Mouse (Mus musculus) thymus, postnatal 36 days (tissue): Measurements from ENCODE around the gene Tiparp.
A peak's percentile ranks its signal among the peaks of the same experiment; 100 is the strongest.

Experiments
- DNase-seq, 2 experiments: peaks; one replicate each; pipeline ENCODE4 v3.0.0; 2022; ENCODE audit warnings: mixed read lengths in 2 of 2

The Tiparp gene

DNA sequence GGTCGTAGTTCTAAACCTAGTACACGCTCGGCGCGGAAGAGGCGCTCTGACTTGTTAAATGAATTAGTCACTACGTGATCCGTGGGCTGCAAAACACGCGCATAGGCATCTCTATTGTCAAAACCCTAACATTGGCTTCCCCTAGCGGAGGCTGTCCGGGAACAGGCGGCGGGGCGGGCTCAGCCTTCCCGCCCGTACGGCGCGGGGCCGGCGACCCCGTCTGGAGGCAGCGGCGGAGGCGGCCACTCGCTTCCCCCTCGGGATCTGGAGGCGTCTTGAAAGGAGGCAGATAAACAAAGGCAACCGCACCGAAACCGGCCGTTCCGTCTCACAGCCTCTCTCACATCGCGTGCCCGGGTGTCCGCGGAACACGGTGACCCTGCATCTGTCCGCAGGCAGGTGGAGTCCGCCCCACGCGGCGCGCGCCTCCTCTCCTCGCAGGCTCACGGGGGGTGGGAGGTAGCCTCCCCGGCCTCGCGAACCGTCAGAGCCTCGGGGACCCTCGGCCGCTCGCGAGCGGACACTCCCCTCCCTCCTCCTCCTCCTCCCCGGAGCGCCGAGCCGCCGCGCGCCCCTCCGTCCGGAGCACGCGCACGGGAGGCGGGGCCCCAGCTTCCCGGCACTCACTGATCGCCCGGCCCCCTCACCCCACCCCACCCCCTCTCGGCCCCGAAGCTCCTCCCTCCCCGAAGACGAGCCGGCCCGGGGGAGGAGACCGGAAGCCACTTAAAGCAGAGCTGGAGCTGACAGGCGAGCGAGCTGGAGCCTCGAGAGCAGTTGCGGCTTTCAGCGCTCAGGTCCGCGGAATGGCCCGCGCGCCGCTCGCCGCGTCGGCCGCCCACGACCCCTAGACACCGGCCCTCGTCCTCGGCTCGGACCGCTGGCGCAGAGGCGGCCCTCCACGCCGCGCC, at the start of gene Tiparp:
Gene Tiparp, plus strand, starts transcription at position 720 of the 911 bp plus-strand sequence.
- peak; percentile 90 to 93 for DNase-seq

DNA sequence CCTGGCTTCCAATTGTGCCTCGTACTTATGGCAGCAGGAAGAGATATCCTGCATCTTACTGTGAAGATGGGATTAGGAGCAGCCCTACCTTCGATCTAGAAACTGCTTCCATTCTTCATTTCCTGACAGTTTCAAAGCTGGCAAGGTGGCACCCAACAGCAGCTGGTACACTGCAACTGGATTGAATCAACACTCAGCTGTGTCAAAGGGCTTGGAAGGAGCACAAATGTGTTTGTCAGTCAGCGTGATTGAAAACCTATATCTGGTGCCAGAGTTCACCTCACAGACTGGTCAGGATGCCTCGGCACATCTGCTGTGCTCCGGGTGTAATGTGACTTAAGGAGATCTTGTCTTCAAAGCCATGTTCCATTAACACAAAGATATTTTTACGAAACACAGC, 47.5 kb upstream of the Tiparp start:
- no peak for DNase-seq

DNA sequence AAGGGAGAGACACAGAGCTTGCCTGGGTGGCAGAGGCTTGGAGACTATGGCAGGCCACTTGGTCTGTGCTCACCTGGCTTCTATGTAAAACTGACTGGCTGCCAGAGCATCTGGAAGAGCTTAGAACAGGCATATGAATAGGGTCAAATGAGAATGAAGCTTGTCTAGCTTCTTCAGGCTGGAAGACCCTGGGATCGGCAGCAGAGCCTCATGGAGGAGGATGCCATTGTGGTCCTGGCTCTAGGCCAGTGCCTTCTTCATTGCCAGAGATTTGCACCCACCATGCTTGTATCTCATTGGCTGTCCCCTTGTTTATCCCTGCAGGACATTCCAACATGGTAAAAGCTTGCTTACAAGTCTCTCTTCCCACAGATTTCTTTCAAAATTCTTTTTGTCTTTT, 45.9 kb upstream of the Tiparp start:
- no peak for DNase-seq

DNA sequence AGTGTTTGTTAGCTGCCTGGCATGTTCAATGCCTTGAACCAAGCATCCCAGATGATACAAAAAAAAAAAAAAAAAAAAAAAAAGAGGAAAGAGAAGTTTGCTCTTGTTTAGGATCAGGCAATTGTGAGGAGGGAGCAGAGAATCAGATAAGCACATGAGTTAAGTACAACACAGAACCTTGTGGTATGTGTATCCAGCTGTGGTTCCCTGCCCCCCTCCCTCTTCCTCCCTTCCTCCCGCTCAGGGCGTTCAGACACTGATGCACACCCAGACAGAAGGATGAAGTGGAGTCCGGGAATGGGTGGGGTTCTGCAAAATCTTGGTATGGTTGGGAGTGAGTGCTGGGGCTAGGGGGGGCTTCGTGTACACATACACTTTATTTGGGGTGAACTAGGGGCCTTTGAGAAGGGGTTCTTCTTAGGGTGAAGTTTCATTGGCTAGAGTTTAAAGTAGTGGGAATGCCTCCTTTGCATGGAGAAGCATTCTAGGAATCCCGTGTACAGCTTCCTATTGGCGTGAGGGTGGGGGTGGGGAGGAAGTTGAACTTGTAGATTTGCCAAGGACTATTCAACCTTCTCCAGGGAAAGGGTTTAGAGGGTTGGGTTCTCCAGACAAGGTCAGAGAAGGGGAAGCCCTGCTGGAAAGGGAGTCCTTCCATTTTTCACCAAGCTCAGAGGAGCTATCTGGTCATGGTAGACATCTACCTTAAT, 45.4 kb upstream of the Tiparp start:
- DNase-seq = no peak

DNA sequence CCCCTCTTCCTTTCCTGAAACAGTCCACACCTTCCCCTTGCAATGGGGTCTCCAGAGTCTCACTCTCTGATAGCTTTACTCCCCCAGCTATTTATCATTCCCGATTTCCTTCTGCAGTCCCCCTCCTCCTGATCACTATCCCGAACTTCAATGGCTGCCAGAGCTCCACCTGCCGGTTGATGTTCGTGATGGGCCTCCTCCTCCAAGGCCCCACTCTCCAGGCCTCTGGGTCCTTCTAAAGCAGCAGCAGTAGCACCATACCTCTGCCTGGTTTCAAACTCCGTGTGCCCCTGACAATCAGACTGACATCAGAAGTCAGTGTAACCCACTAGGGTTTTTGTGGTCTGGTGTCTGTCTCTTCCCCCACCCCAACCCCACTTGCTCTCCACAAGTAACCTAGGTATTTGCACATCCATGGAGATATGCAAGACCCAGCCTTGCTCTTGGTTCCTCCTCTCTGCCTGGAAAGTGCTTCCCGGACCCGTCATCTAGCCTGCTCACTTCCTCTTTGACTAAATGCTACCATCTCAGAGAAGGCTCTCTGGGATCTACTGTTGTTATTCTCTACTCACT, 44.0 kb upstream of the Tiparp start:
- no peak for DNase-seq

DNA sequence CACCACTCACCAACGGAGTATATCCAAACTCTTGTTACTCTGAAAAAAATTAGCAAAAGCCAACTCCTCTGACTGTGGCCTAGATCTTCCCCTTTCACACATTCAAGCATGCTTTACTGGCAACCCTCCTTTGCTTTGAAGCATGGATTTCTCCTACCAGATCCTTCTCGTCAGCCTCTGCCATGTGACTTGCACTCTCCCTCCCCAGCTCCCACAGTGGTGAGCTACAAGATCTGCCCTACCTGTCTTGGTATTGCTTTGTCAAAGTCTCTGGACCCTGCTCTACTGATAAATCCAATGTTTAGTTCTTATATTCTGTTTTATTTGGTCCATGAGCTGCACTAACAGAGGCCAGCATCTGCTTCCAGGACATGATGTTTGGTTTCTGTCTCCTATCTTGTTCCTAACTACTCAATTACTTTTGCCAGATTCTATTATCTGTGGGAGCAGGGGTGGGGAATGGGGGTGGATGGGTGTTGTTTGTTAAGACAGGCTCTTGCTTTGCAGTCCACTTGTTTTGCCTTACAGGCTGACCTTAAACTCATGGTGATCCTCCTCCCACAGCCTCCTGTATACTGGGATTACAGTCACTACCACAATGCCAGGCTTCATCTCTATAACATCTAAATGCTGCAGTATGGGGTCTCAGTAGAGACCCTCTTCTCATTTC, 40.7 kb upstream of the Tiparp start:
- no peak for DNase-seq

DNA sequence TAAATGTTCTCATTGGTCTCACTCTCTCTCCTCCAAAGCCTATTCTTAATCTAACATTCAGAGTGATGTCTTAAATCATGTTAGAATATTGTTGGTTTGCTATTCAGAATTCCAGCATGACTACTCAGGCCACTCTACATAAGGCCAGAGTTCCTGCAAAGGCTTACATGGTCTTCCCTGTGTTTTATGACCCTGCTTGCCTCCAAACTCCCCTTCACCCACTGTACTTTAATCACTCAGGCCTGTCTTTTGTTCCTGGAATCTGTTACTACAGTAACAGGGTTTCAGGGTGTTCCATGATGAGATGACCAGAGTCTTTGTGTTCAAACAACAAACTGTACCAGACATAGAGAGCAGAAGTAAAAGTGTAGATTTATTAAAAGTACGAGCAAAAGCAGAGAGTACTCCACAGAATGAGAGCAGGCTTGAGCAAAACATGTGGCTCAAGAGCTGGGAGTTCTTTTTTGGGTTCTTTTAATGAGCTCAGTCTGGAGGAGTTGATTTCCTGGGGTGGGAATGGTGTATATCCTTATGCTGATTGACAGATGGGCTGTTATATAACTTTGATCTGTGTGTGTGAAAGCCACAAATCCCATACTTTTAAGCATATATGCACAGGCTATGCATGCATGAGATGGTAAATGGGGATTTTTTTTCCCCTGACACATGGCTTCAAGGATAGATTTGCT, 39.5 kb upstream of the Tiparp start:
- DNase-seq = no peak

DNA sequence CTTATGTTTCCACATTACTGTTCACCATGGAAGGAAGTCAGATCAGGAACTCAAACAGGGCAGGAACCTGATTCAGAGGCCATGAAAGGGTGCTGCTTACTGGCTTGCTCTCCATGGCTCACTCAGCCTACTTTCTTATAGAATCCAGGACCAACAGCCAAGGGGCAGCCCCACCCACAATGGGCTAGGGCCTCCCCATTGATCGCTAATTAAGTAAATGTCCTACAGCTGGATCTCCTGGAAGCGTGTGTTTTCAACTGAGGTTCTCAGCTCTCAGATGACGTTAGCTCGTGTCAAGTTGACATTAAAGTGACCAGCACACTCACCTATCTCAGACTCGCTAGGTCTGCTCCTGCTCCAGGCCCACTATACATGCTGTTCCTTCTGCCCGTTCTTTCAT, 38.6 kb upstream of the Tiparp start:
- no peak for DNase-seq

DNA sequence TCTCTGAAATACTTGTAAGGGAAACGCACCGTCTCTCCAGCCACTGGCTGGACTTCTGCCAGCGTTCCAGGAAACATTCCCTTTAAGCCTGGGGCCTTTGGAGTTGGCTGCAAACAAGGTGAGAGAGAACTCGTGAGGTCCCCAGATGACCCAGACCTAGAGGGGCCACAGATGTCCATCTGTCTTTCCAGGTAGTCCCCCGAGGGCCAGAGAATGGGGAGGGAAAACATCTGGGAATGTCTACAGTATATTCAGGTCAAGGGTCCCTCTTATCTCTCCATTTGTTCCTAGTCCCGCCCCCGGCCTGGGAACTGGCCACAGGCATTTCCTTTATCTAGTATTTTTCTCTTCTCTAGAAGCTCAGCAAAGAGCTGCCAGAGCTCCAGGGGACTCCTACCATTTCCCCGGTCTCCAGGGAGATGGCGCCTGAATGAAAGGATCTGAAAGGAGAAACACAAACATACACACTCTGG, 33.9 kb upstream of the Tiparp start:
- no peak for DNase-seq

DNA sequence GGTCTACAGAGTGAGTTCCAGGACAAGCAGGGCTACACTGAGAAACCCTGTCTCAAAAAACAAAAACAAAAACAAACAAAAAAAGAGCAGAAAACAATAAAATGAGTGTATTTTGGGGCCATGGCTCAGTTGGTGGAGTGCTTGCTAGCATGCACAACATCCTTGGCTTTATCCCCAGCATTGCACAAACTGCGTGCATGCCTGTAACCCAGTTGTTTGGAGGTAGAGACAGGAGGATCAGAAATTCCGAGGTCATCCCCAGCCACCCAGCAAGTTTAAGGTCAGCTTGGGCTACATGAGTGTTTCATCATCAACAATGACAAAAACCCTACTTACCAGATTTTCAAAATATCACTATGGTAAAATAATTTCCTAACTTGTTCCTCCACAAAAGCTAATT, 20.4 kb upstream of the Tiparp start:
- DNase-seq = no peak

DNA sequence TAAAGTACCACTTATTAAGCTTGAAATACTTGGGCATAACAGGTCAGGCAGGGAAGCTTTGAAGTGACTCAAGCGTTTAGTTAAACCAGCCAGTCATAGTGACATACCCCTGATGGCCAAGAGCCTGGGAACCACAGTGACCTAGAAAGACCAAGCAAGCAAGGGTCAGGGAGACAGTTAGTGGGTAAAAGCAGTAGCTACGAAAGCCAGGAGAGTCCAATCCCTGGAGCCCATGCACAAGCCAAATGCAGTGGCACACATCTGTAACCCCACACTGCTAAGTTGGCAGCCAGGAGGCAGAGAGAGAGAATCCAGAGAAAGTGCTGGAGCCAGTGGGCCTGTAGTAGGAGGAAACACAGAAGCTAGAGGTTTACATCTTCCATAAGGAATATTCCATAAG, 17.6 kb upstream of the Tiparp start:
- no peak for DNase-seq

DNA sequence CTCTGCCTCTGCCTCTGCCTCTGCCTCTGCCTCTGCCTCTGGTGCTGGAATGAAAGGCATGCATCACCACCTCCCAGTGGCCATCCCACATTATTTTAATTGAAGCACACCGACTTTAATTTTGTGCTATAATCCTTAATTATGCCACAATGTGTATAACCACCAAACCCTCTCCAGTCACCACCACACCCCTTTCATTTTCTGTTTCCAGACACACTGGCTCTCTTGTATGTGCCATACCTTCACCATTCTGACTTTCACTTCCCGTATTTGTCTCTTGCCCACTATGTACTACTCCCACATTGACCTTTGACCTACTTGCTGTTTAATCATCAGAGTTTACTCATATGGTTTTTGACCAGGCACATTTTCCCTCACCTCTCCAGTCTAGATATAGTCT, 12.5 kb upstream of the Tiparp start:
- no peak for DNase-seq

DNA sequence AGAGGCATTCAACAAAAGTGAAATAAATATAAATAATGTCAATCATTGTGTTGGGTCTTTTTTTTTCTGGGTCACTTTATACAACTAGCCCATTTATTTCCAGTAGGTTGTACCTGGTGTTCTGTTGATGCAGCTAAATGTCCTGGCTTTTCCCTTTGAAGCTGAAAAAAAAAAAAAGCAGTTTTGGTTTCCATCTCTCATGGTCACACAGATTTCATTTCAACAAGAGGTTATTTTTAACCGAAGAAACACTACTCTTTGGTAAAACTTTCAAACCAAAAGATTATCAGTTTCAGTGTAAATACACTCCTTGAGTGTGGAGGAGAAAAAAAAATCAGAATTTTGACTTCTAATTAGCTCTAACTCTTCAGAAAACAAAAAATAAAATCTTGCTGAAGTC, 11.7 kb upstream of the Tiparp start:
- DNase-seq = no peak

DNA sequence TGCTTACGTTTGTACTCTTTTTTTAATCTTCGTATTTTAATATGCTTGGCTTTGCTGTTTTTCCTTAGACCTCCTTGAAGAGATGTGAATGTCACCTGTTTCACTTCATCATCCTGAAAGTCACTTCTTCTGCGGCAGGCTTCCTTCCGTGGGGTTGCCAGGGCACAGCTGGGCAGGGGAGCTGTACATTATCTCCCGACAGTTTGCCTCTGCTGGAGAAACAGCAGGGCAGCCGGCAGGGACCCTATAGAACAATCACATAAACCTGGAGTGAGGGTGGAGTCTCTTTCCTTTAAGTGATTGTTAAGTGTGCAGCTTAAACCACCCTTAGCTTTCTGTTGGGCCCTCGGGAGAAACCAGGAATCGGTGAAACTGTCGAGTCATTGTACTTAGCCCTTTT, 11.1 kb upstream of the Tiparp start:
- DNase-seq = peak; percentile 20 to 22

DNA sequence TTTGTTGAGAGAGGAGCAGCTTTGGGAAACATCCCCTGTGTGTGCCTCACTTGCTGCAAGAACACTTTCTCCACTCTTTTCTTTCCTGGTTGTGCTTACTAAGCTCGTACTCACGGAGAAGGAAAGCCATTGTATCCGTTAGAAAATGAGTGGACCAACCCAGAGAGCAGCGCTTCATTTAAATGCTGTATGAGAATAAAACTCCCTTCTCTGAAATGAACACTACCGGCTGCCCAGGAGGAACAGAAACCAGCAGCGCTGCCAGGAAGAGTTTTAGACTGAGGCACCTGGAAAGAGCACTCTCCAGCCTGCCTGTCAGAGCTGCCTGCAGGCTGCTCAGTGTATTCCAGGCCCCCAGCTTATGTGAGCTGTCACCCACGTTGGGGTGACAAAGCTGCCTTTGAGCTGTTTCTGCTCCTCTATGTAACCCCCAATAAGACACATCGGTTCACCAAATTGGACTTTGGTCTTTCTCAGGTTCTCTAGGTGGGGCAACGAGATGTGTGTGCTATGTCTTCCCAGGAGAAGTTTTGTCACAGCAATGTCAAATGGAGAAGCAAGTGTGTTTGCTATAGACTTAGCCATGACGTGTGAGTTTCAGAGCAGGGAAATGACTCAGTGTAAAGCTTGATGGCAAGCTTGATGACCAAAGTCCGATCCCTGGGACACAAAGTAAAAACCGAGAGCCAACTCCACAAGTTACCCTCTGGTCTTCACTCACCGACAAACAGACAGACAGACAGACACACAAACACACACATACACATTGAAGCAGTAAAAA, 10.3 kb upstream of the Tiparp start:
- DNase-seq = no peak

DNA sequence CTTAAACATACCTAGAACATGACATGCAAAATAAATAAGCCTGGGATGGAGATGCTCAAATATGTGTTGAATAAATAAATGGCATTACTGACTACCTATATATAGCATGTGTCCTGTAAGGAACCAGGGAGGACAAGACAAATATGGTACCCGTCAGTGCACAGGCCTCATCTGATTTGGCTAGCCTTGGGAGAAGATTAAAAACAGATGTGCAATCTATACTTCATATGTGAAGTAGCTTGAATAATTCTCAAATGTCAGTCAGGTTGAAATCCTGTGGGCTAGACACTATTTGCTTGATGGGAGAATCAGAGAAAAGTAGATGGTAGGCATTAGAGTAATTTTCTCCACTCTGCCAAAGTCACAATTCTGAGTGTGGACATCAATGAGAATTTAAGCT, 6.8 kb upstream of the Tiparp start:
- DNase-seq = no peak

DNA sequence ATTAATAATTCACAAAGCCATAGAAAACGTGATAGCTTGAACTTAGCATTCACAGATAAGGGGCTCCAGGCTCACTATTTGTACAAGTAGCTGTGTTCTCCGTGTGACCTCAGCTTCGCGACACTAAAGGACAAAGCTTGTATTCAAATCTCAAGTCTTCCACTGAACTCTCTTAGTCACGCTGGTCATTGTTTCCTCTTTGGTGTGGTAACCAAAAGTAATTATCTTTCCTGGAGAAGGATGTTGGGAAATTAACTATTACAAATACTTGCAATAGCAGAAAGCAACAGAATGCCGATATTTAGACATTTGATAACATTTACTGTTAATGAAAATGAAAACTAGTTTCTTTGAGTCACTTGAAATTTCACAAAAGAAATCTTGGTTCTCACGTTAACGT, 4.8 kb upstream of the Tiparp start:
- no peak for DNase-seq

DNA sequence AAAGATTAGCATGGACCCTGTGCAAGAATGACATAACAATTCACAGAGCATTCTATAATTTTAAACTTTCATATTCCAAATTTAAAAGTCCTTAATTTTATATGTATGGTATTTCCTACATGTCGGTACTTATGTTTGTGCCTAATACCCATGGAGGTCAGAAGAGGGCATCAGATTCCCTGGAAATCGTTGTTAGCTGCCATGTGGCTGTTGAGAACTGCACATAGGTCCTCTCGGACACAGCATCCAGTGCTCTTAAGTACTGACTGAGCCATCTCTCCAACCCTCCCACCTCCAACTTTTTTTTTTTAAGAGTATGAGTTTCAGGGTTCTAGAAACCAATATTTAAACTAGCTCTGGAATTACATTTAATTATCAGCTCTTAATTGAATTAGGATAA, 2.5 kb upstream of the Tiparp start:
- no peak for DNase-seq

DNA sequence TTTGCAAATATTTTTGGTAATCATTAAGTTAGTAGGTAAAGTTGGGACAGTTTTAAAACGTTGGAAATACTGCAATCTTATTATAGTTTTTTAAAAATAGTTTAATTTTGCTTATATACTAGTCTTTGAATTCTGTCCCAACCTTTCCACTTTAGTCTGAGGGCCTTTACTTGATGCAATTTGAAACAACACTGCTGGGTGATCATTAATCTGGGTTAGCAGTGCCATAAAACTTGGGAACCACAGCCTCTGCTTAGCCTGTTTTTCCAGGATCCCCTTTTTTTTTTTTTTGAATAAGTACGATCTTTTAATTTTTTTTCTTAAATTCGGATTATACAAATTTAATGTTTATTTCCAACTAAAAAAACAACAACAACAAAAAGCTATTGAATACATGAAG, 1.0 kb upstream of the Tiparp start:
- no peak for DNase-seq

DNA sequence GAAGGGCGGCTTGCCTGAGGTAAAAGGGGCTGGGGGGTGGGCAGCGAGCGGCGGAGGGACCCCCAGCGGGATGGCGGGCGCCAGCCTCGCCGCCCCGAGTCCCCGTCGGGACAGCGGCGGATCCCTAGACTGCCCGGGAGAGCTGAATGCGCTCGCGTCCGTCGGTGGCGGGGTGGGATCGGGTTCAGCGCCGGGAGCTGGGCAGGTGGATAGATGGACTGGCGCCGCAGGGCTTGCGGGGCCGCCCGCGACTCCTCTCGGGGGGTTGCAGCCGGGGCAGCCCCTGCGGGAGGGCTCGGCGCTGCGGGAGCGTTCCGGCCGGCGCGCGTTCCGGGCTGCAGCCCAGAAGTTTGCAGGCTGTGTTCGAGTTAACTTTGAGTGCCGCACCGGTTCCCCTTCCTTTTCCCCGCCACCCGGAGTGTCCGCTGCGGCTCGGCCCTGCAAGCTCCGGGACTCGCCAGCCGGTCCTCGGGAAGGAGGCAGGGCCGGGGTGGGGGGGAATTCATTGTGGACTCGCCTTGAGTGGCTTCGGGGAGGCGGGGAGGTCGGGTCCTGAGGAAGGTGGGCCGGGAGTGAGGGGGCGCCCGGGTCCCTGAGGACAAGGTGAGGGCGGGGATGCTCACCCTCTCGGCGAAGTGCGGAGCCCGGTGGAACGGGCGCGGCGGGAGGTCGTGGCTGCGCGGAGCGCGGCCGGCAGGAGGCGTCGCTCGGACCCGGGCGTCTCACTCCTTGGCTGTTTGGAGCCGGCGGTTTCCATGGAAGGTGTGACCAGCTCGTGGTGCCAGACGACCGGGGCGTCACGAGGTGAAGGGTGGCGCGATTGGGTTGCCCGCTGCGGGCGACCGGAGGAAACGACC, 632 bp downstream of the Tiparp start:
- DNase-seq = peak; percentile 70 to 75
